Mouse (Mus musculus): Measurements from ENCODE around the gene Ttpal.

The Ttpal gene

DNA sequence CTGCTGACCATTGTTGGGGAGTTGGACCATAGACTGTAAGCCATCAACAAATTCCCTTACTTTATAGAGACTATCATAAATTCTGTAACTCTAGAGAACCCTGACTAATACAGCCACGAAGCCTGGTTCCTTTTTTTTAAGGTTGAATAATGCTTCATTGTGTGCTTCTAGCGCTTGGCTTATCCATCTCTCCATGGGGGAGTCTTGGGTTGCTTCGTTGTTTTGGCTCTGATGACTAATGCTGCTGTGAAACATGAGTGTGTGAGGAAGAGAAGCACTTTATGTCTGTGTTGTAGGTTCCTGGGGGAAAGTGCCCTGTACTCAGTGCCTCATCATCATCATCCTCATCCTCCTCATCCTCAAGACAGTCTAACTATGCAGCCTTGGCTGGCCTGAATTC, 61.8 kb downstream of the Ttpal start:
- DNase-seq, result no peak

- DNase-seq, result no peak
Measured at GRCm38 (mm10) chr2:163667045-163667444, 64.9 kb downstream of the Ttpal start.

All from cerebellum, adult 11-12 months (tissue).